Mouse (Mus musculus): ENCODE data around the gene Gls. TPM values are rescaled to one million over a fixed set of nuclear protein-coding genes. Genes with fewer than 3 reads are reported as not detected.

The Gls gene
- polyA plus RNA-seq, 1 experiment, result 9.3 TPM

GRCm38 (mm10) chr1:52148178-52148577 is 84.9 kb downstream of the Gls start:
- Histone ChIP-seq H3K27me3 (ENCODE audit: control insufficient read depth, insufficient read depth, low read length) (no peaks in the 10 kb centered on the region), H3K4me3 (ENCODE audit: control insufficient read depth, low read depth, low read length) (no peak overlapping the region), H3K4me1 (ENCODE audit: control insufficient read depth, insufficient read depth, low read length) (no peaks in the 10 kb centered on the region), H3K36me3 (ENCODE audit: control insufficient read depth, insufficient read depth, low read length) (peaks cover 3% of the 10 kb centered on the region), H3K27ac (ENCODE audit: control insufficient read depth, insufficient read depth, low read depth, low read length) (no peak overlapping the region)
- TF ChIP-seq CTCF (IDR thresholded peaks at IDR 0.05; ENCODE audit: control insufficient read depth, insufficient read depth, insufficient replicate concordance, low read depth, low read length) (no peak), POLR2A (IDR thresholded peaks at IDR 0.05; ENCODE audit: control insufficient read depth, low read depth, low read length) (no peak)

GRCm38 (mm10) chr1:52147431-52147830 is 85.6 kb downstream of the Gls start:
- TF ChIP-seq CTCF (IDR thresholded peaks at IDR 0.05; ENCODE audit: control insufficient read depth, insufficient read depth, insufficient replicate concordance, low read depth, low read length), result no peak
- TF ChIP-seq POLR2A (IDR thresholded peaks at IDR 0.05; ENCODE audit: control insufficient read depth, low read depth, low read length), result no peak
- no peak overlapping the region for H3K4me3 ChIP-seq (ENCODE audit: control insufficient read depth, low read depth, low read length)
- H3K27me3 ChIP-seq (ENCODE audit: control insufficient read depth, insufficient read depth, low read length), result no peaks in the 10 kb centered on the region
- peaks cover 3% of the 10 kb centered on the region for H3K36me3 ChIP-seq (ENCODE audit: control insufficient read depth, insufficient read depth, low read length)
- no peaks in the 10 kb centered on the region for H3K4me1 ChIP-seq (ENCODE audit: control insufficient read depth, insufficient read depth, low read length)
- no peak overlapping the region for H3K27ac ChIP-seq (ENCODE audit: control insufficient read depth, insufficient read depth, low read depth, low read length)

- no peak for TF ChIP-seq POLR2A (IDR thresholded peaks at IDR 0.05; ENCODE audit: control insufficient read depth, low read depth, low read length)
- peak; percentile 57; the same call in 1 of the 2 replicates for TF ChIP-seq CTCF (IDR thresholded peaks at IDR 0.05; ENCODE audit: control insufficient read depth, insufficient read depth, insufficient replicate concordance, low read depth, low read length)
- Histone ChIP-seq H3K4me1 (ENCODE audit: control insufficient read depth, insufficient read depth, low read length) (no peaks in the 10 kb centered on the region), H3K27me3 (ENCODE audit: control insufficient read depth, insufficient read depth, low read length) (no peaks in the 10 kb centered on the region)
These were observed 86.6 kb downstream of the Gls start for GRCm38 (mm10) chr1:52146214-52146970.

GRCm38 (mm10) chr1:52144907-52145306 is 88.1 kb downstream of the Gls start:
- Histone ChIP-seq H3K36me3 (ENCODE audit: control insufficient read depth, insufficient read depth, low read length) (no peaks in the 10 kb centered on the region; the same call in none of the 2 replicates), H3K27me3 (ENCODE audit: control insufficient read depth, insufficient read depth, low read length) (no peaks in the 10 kb centered on the region), H3K27ac (ENCODE audit: control insufficient read depth, insufficient read depth, low read depth, low read length) (no peak overlapping the region), H3K4me3 (ENCODE audit: control insufficient read depth, low read depth, low read length) (no peak overlapping the region), H3K4me1 (ENCODE audit: control insufficient read depth, insufficient read depth, low read length) (no peaks in the 10 kb centered on the region)
- TF ChIP-seq POLR2A (IDR thresholded peaks at IDR 0.05; ENCODE audit: control insufficient read depth, low read depth, low read length) (no peak), CTCF (IDR thresholded peaks at IDR 0.05; ENCODE audit: control insufficient read depth, insufficient read depth, insufficient replicate concordance, low read depth, low read length) (no peak)

More at GRCm38 (mm10) chr1:52146214-52146970, 86.6 kb downstream of the Gls start:
- peaks cover 3% of the 10 kb centered on the region for H3K36me3 ChIP-seq (ENCODE audit: control insufficient read depth, insufficient read depth, low read length)
- H3K27ac ChIP-seq (ENCODE audit: control insufficient read depth, insufficient read depth, low read depth, low read length), result no peak overlapping the region
- H3K4me3 ChIP-seq (ENCODE audit: control insufficient read depth, low read depth, low read length), result no peak overlapping the region

- no peak overlapping the region for H3K4me3 ChIP-seq (ENCODE audit: control insufficient read depth, low read depth, low read length)
- H3K36me3 ChIP-seq (ENCODE audit: control insufficient read depth, insufficient read depth, low read length), result no peaks in the 10 kb centered on the region; the same call in none of the 2 replicates
- H3K4me1 ChIP-seq (ENCODE audit: control insufficient read depth, insufficient read depth, low read length), result no peaks in the 10 kb centered on the region
- no peak overlapping the region for H3K27ac ChIP-seq (ENCODE audit: control insufficient read depth, insufficient read depth, low read depth, low read length)
- H3K27me3 ChIP-seq (ENCODE audit: control insufficient read depth, insufficient read depth, low read length), result no peaks in the 10 kb centered on the region
- TF ChIP-seq CTCF (IDR thresholded peaks at IDR 0.05; ENCODE audit: control insufficient read depth, insufficient read depth, insufficient replicate concordance, low read depth, low read length) (no peak), POLR2A (IDR thresholded peaks at IDR 0.05; ENCODE audit: control insufficient read depth, low read depth, low read length) (no peak)
These were observed 89.4 kb downstream of the Gls start for GRCm38 (mm10) chr1:52143596-52144156.

- Histone ChIP-seq H3K36me3 (ENCODE audit: control insufficient read depth, insufficient read depth, low read length) (no peaks in the 10 kb centered on the region; the same call in none of the 2 replicates), H3K4me3 (ENCODE audit: control insufficient read depth, low read depth, low read length) (no peak overlapping the region), H3K4me1 (ENCODE audit: control insufficient read depth, insufficient read depth, low read length) (no peaks in the 10 kb centered on the region), H3K27ac (ENCODE audit: control insufficient read depth, insufficient read depth, low read depth, low read length) (no peak overlapping the region), H3K27me3 (ENCODE audit: control insufficient read depth, insufficient read depth, low read length) (no peaks in the 10 kb centered on the region)
- TF ChIP-seq CTCF (IDR thresholded peaks at IDR 0.05; ENCODE audit: control insufficient read depth, insufficient read depth, insufficient replicate concordance, low read depth, low read length), result no peak
- no peak for TF ChIP-seq POLR2A (IDR thresholded peaks at IDR 0.05; ENCODE audit: control insufficient read depth, low read depth, low read length)
These were observed 89.8 kb downstream of the Gls start for GRCm38 (mm10) chr1:52143191-52143590.

GRCm38 (mm10) chr1:52142117-52142516 is 90.9 kb downstream of the Gls start:
- H3K27ac ChIP-seq (ENCODE audit: control insufficient read depth, insufficient read depth, low read depth, low read length), result no peak overlapping the region
- no peaks in the 10 kb centered on the region for H3K4me1 ChIP-seq (ENCODE audit: control insufficient read depth, insufficient read depth, low read length)
- H3K36me3 ChIP-seq (ENCODE audit: control insufficient read depth, insufficient read depth, low read length), result no peaks in the 10 kb centered on the region; the same call in none of the 2 replicates
- TF ChIP-seq CTCF (IDR thresholded peaks at IDR 0.05; ENCODE audit: control insufficient read depth, insufficient read depth, insufficient replicate concordance, low read depth, low read length), result no peak
- no peak for TF ChIP-seq POLR2A (IDR thresholded peaks at IDR 0.05; ENCODE audit: control insufficient read depth, low read depth, low read length)
- no peaks in the 10 kb centered on the region for H3K27me3 ChIP-seq (ENCODE audit: control insufficient read depth, insufficient read depth, low read length)
- H3K4me3 ChIP-seq (ENCODE audit: control insufficient read depth, low read depth, low read length), result no peak overlapping the region
